Mouse (Mus musculus) limb, embryonic 15.5 days (tissue): ENCODE results near the gene Gm10217. TPM values are rescaled to one million over a fixed set of nuclear protein-coding genes. Genes with fewer than 3 reads are reported as not detected.

ENCODE experiments used
- ATAC-seq: fragments of 200-750 bp; cut with Nextera tagmentation; 2 replicates; pipeline ENCODE4 v1.8.0; 2017; ENCODE audit warnings: low read depth, moderate TSS enrichment; ENCODE audit not compliant: insufficient number of reproducible peaks, low FRiP score, low TSS enrichment
- H3K27ac ChIP-seq: fragments of 300-500 bp; sonication (generic); 2 replicates; pipeline ENCODE4 v1.5.1; 2015; ENCODE audit warnings: moderate library complexity, mild to moderate bottlenecking, inconsistent platforms
- H3K27me3 ChIP-seq: fragments of 300-500 bp; sonication (generic); 2 replicates; pipeline ENCODE4 v1.6.1; 2015; ENCODE audit warnings: inconsistent platforms
- H3K36me3 ChIP-seq: fragments of 300-500 bp; sonication (generic); 2 replicates; pipeline ENCODE4 v1.6.1; 2015; ENCODE audit warnings: inconsistent platforms
- H3K4me1 ChIP-seq: fragments of 300-500 bp; sonication (generic); 2 replicates; pipeline ENCODE4 v1.6.1; 2015; ENCODE audit warnings: inconsistent platforms
- H3K4me2 ChIP-seq: fragments of 300-500 bp; sonication (generic); 2 replicates; pipeline ENCODE4 v1.6.1; 2015; ENCODE audit warnings: mild to moderate bottlenecking, inconsistent platforms
- H3K4me3 ChIP-seq: fragments of 300-500 bp; sonication (generic); 2 replicates; pipeline ENCODE4 v1.5.1; 2015; ENCODE audit warnings: mild to moderate bottlenecking, inconsistent platforms
- H3K9ac ChIP-seq: fragments of 300-500 bp; sonication (generic); 2 replicates; pipeline ENCODE4 v1.6.1; 2015; ENCODE audit warnings: inconsistent platforms
- H3K9me3 ChIP-seq: fragments of 300-500 bp; sonication (generic); 2 replicates; pipeline ENCODE4 v1.6.1; 2016; ENCODE audit warnings: inconsistent platforms
- WGBS: fragments of 180-500 bp; shearing (Covaris S2); methylation state at CpG from one replicate; pipeline ENCODE4 v1.1.7; 2015; 5-methylcytosine and 5-hydroxymethylcytosine counted together
- polyA plus RNA-seq: library from polyadenylated mRNA; unstranded; fragments of >200 nt; fragmentation: Nextera tagmentation; extraction: Ambion mirVana; gene quantifications from 2 replicates; pipeline ENCODE4 v1.2.1, GENCODE M21; 2015

The Gm10217 gene
- polyA plus RNA-seq, result not detected in 2 replicates

GRCm38 (mm10) chr8:9863951-9864350 is at the start of gene Gm10217:
Gm10217 (plus strand) TSS chr8:9864251.
- Histone ChIP-seq H3K27me3 (no peaks in the 10 kb centered on the region), H3K27ac (no peak within 1 kb of the TSS), H3K36me3 (no peaks in the 10 kb centered on the region), H3K9me3 (no peaks in the 10 kb centered on the region), H3K4me3 (no peak within 1 kb of the TSS), H3K4me1 (no peaks in the 10 kb centered on the region), H3K4me2 (no peak within 1 kb of the TSS), H3K9ac (no peak within 1 kb of the TSS)
- WGBS, result 89% methylated on average over 3 of the region's 3 CpGs
- ATAC-seq, result no peak

GRCm38 (mm10) chr8:9824770-9825169 is 39.3 kb upstream of the Gm10217 start:
- Histone ChIP-seq H3K36me3 (no peaks in the 10 kb centered on the region), H3K27ac (no peak overlapping the region), H3K4me2 (no peak overlapping the region), H3K9ac (no peak overlapping the region), H3K27me3 (no peaks in the 10 kb centered on the region), H3K9me3 (no peaks in the 10 kb centered on the region), H3K4me3 (no peak overlapping the region), H3K4me1 (no peaks in the 10 kb centered on the region)
- no peak for ATAC-seq
- 63% methylated on average over 8 of the region's 8 CpGs for WGBS

- ATAC-seq, result no peak
- Histone ChIP-seq H3K4me2 (no peak overlapping the region), H3K4me3 (no peak overlapping the region), H3K27ac (no peak overlapping the region), H3K9me3 (no peaks in the 10 kb centered on the region), H3K4me1 (no peaks in the 10 kb centered on the region), H3K36me3 (no peaks in the 10 kb centered on the region), H3K27me3 (no peaks in the 10 kb centered on the region), H3K9ac (no peak overlapping the region)
- 88% methylated on average over 3 of the region's 3 CpGs for WGBS
Observed at GRCm38 (mm10) chr8:9840257-9840656, 23.8 kb upstream of the Gm10217 start.

- no peak overlapping the region for H3K4me3 ChIP-seq
- H3K4me1 ChIP-seq, result no peaks in the 10 kb centered on the region
- no peaks in the 10 kb centered on the region for H3K27me3 ChIP-seq
- no peak for ATAC-seq
- H3K9me3 ChIP-seq, result no peaks in the 10 kb centered on the region
- WGBS, result 37% methylated on average over 2 of the region's 2 CpGs
- no peak overlapping the region for H3K4me2 ChIP-seq
- H3K36me3 ChIP-seq, result no peaks in the 10 kb centered on the region
- H3K9ac ChIP-seq, result no peak overlapping the region
- no peak overlapping the region for H3K27ac ChIP-seq
Observed at GRCm38 (mm10) chr8:9859286-9859685, 4.8 kb upstream of the Gm10217 start.

- no peaks in the 10 kb centered on the region for H3K4me1 ChIP-seq
- H3K36me3 ChIP-seq, result no peaks in the 10 kb centered on the region
- H3K9me3 ChIP-seq, result no peaks in the 10 kb centered on the region
- no peak overlapping the region for H3K27ac ChIP-seq
- H3K4me2 ChIP-seq, result no peak overlapping the region
- WGBS, result 62% methylated on average over 10 of the region's 10 CpGs
- H3K9ac ChIP-seq, result no peak overlapping the region
- H3K4me3 ChIP-seq, result no peak overlapping the region
- no peaks in the 10 kb centered on the region for H3K27me3 ChIP-seq
- no peak for ATAC-seq
Observed at GRCm38 (mm10) chr8:9860539-9861203, 3.4 kb upstream of the Gm10217 start.

- Histone ChIP-seq H3K9ac (no peak overlapping the region), H3K9me3 (no peaks in the 10 kb centered on the region), H3K27ac (no peak overlapping the region), H3K4me1 (no peaks in the 10 kb centered on the region), H3K36me3 (no peaks in the 10 kb centered on the region), H3K4me2 (no peak overlapping the region), H3K4me3 (no peak overlapping the region), H3K27me3 (no peaks in the 10 kb centered on the region)
- ATAC-seq, result no peak
- 87% methylated on average over 9 of the region's 9 CpGs for WGBS
Observed at GRCm38 (mm10) chr8:9865150-9865549, 1.1 kb downstream of the Gm10217 start.

- H3K4me1 ChIP-seq, result no peaks in the 10 kb centered on the region
- 64% methylated on average over 3 of the region's 3 CpGs for WGBS
- H3K9ac ChIP-seq, result no peak overlapping the region
- no peaks in the 10 kb centered on the region for H3K27me3 ChIP-seq
- ATAC-seq, result no peak
- H3K27ac ChIP-seq, result no peak overlapping the region
- no peak overlapping the region for H3K4me3 ChIP-seq
- H3K4me2 ChIP-seq, result no peak overlapping the region
- H3K9me3 ChIP-seq, result no peaks in the 10 kb centered on the region
- H3K36me3 ChIP-seq, result no peaks in the 10 kb centered on the region
Observed at GRCm38 (mm10) chr8:9868094-9868493, 4.0 kb downstream of the Gm10217 start.

GRCm38 (mm10) chr8:9876241-9876640 is 12.2 kb downstream of the Gm10217 start:
- H3K4me2 ChIP-seq, result no peak overlapping the region
- whole genome bisulfite sequencing, result 80% methylated on average over 1 of the region's 1 CpGs
- no peaks in the 10 kb centered on the region for H3K9me3 ChIP-seq
- no peak for ATAC-seq
- H3K36me3 ChIP-seq, result no peaks in the 10 kb centered on the region
- no peak overlapping the region for H3K9ac ChIP-seq
- H3K4me1 ChIP-seq, result no peaks in the 10 kb centered on the region
- H3K27ac ChIP-seq, result no peak overlapping the region
- H3K4me3 ChIP-seq, result no peak overlapping the region
- no peaks in the 10 kb centered on the region for H3K27me3 ChIP-seq

GRCm38 (mm10) chr8:9879921-9880320 is 15.9 kb downstream of the Gm10217 start:
- Histone ChIP-seq H3K4me2 (no peak overlapping the region), H3K4me1 (no peaks in the 10 kb centered on the region), H3K9ac (no peak overlapping the region), H3K4me3 (no peak overlapping the region), H3K27me3 (no peaks in the 10 kb centered on the region), H3K9me3 (no peaks in the 10 kb centered on the region), H3K36me3 (no peaks in the 10 kb centered on the region), H3K27ac (no peak overlapping the region)
- no peak for ATAC-seq
- WGBS, result 48% methylated on average over 4 of the region's 4 CpGs

GRCm38 (mm10) chr8:9886714-9887113 is 22.7 kb downstream of the Gm10217 start:
- no peak overlapping the region for H3K9ac ChIP-seq
- 71% methylated on average over 4 of the region's 4 CpGs for WGBS
- H3K4me1 ChIP-seq, result no peaks in the 10 kb centered on the region
- H3K27ac ChIP-seq, result no peak overlapping the region
- H3K9me3 ChIP-seq, result no peaks in the 10 kb centered on the region
- no peak for ATAC-seq
- no peaks in the 10 kb centered on the region for H3K36me3 ChIP-seq
- no peak overlapping the region for H3K4me2 ChIP-seq
- H3K4me3 ChIP-seq, result no peak overlapping the region
- no peaks in the 10 kb centered on the region for H3K27me3 ChIP-seq

GRCm38 (mm10) chr8:9899199-9899598 is 35.1 kb downstream of the Gm10217 start:
- Histone ChIP-seq H3K4me1 (no peaks in the 10 kb centered on the region), H3K27ac (no peak overlapping the region), H3K36me3 (no peaks in the 10 kb centered on the region), H3K4me2 (no peak overlapping the region), H3K4me3 (no peak overlapping the region), H3K9ac (no peak overlapping the region), H3K27me3 (no peaks in the 10 kb centered on the region), H3K9me3 (no peaks in the 10 kb centered on the region)
- no peak for ATAC-seq
- WGBS, result 84% methylated on average over 2 of the region's 2 CpGs

- ATAC-seq, result no peak
- H3K4me2 ChIP-seq, result no peak overlapping the region
- H3K4me1 ChIP-seq, result no peaks in the 10 kb centered on the region
- no peak overlapping the region for H3K9ac ChIP-seq
- H3K4me3 ChIP-seq, result no peak overlapping the region
- H3K9me3 ChIP-seq, result no peaks in the 10 kb centered on the region
- no peaks in the 10 kb centered on the region for H3K27me3 ChIP-seq
- 37% methylated on average over 3 of the region's 3 CpGs for WGBS
- no peak overlapping the region for H3K27ac ChIP-seq
- H3K36me3 ChIP-seq, result no peaks in the 10 kb centered on the region
Observed at GRCm38 (mm10) chr8:9899673-9900072, 35.6 kb downstream of the Gm10217 start.
